Mouse (Mus musculus) C2C12 (cell line): Measurements from ENCODE around the gene Fyn. TPM values are rescaled to one million over a fixed set of nuclear protein-coding genes. Genes with fewer than 3 reads are reported as not detected.

Source experiments
- H3K27me3 ChIP-seq: one replicate; pipeline ENCODE4 v1.6.1; 2011; ENCODE audit not compliant: control insufficient read depth, insufficient read depth, insufficient read length
- H3K36me3 ChIP-seq: one replicate; pipeline ENCODE4 v1.6.1; 2011; ENCODE audit not compliant: control insufficient read depth, insufficient read depth
- H3K4me3 ChIP-seq: one replicate; pipeline ENCODE4 v1.5.1; 2011; ENCODE audit warnings: mild to moderate bottlenecking, control low read depth; ENCODE audit not compliant: poor library complexity, insufficient read depth, severe bottlenecking
- H3K79me2 ChIP-seq: one replicate; pipeline ENCODE4 v1.6.1; 2011; ENCODE audit not compliant: control insufficient read depth, insufficient read depth
- H3K79me3 ChIP-seq: one replicate; pipeline ENCODE4 v1.6.1; 2011; ENCODE audit warnings: low read depth, control low read depth
- H3ac ChIP-seq: one replicate; pipeline ENCODE3; 2011; ENCODE audit warnings: low read depth; ENCODE audit not compliant: control insufficient read depth, insufficient read length
- CEBPB ChIP-seq: IDR thresholded peaks from one replicate; pipeline ENCODE4 v1.6.1; 2011; ENCODE audit warnings: low read depth, mild to moderate bottlenecking, control low read depth, moderate library complexity
- CTCF ChIP-seq: IDR thresholded peaks from one replicate; pipeline ENCODE4 v1.5.1; 2011; ENCODE audit not compliant: control insufficient read depth, insufficient read depth, insufficient read length
- FOSL1 ChIP-seq: IDR thresholded peaks from one replicate; pipeline ENCODE4 v1.8.0; 2011; ENCODE audit warnings: mild to moderate bottlenecking, low read length; ENCODE audit not compliant: poor library complexity, insufficient read depth, severe bottlenecking
- MAX ChIP-seq: IDR thresholded peaks from one replicate; pipeline ENCODE4 v1.6.1; 2011; ENCODE audit warnings: mild to moderate bottlenecking, control low read depth
- MYOD1 ChIP-seq: IDR thresholded peaks from one replicate; pipeline ENCODE4 v1.6.1; 2011; ENCODE audit warnings: low read depth; ENCODE audit not compliant: control insufficient read depth, insufficient read length
- MYOG ChIP-seq: IDR thresholded peaks from one replicate; pipeline ENCODE4 v1.6.1; 2011; ENCODE audit not compliant: control insufficient read depth, insufficient read length; ENCODE audit errors: extremely low read depth
- USF1 ChIP-seq: IDR thresholded peaks from one replicate; pipeline ENCODE4 v1.6.1; 2011; ENCODE audit warnings: low read depth, mild to moderate bottlenecking, control low read depth, moderate library complexity
- polyA plus RNA-seq: library from polyadenylated mRNA; unstranded; fragments of >200 nt; fragmentation: generic; extraction: Trizol; gene quantifications from one replicate; pipeline ENCODE4 v1.2.1, GENCODE M21; 2012; ENCODE audit warnings: missing spikeins

Gene Fyn
- polyA plus RNA-seq, 1 experiment = 16.1 TPM

GRCm38 (mm10) chr10:39505621-39506020 lies 137.0 kb downstream of the Fyn start:
- Histone ChIP-seq H3K36me3 (no peaks in the 10 kb centered on the region), H3K4me3 (no peak overlapping the region), H3K79me2 (no peaks in the 10 kb centered on the region), H3K27me3 (no peaks in the 10 kb centered on the region), H3K79me3 (no peaks in the 10 kb centered on the region), H3ac (no peak overlapping the region)
- TF ChIP-seq MYOD1 = no peak
- no peak for TF ChIP-seq MAX
- TF ChIP-seq FOSL1 = no peak
- no peak for TF ChIP-seq CTCF
- no peak for TF ChIP-seq USF1
- TF ChIP-seq MYOG = no peak
- no peak for TF ChIP-seq CEBPB

GRCm38 (mm10) chr10:39506353-39506752 lies 137.7 kb downstream of the Fyn start:
- no peaks in the 10 kb centered on the region for H3K36me3 ChIP-seq
- H3ac ChIP-seq = no peak overlapping the region
- no peaks in the 10 kb centered on the region for H3K79me3 ChIP-seq
- no peaks in the 10 kb centered on the region for H3K27me3 ChIP-seq
- H3K4me3 ChIP-seq = no peak overlapping the region
- H3K79me2 ChIP-seq = no peaks in the 10 kb centered on the region
- TF ChIP-seq MYOG (no peak), CEBPB (no peak), USF1 (no peak), MYOD1 (no peak), FOSL1 (no peak), CTCF (no peak), MAX (no peak)

- Histone ChIP-seq H3K79me2 (no peaks in the 10 kb centered on the region), H3K79me3 (no peaks in the 10 kb centered on the region), H3K4me3 (no peak overlapping the region), H3K27me3 (no peaks in the 10 kb centered on the region), H3ac (no peak overlapping the region), H3K36me3 (no peaks in the 10 kb centered on the region)
- no peak for TF ChIP-seq CEBPB
- TF ChIP-seq MYOD1 = no peak
- TF ChIP-seq USF1 = no peak
- TF ChIP-seq CTCF = no peak
- TF ChIP-seq MAX = no peak
- no peak for TF ChIP-seq MYOG
- TF ChIP-seq FOSL1 = no peak
Measured at GRCm38 (mm10) chr10:39506831-39507230, 138.2 kb downstream of the Fyn start.

GRCm38 (mm10) chr10:39508801-39509200 lies 140.1 kb downstream of the Fyn start:
- TF ChIP-seq CEBPB = no peak
- TF ChIP-seq MYOD1 = no peak
- no peak for TF ChIP-seq USF1
- TF ChIP-seq MAX = no peak
- TF ChIP-seq FOSL1 = no peak
- H3K79me2 ChIP-seq = no peaks in the 10 kb centered on the region
- no peak overlapping the region for H3K4me3 ChIP-seq
- no peak overlapping the region for H3ac ChIP-seq
- H3K36me3 ChIP-seq = no peaks in the 10 kb centered on the region
- H3K79me3 ChIP-seq = no peaks in the 10 kb centered on the region
- H3K27me3 ChIP-seq = no peaks in the 10 kb centered on the region

GRCm38 (mm10) chr10:39509937-39510336 lies 141.3 kb downstream of the Fyn start:
- Histone ChIP-seq H3K4me3 (no peak overlapping the region), H3K79me2 (no peaks in the 10 kb centered on the region), H3ac (no peak overlapping the region), H3K36me3 (no peaks in the 10 kb centered on the region), H3K79me3 (no peaks in the 10 kb centered on the region), H3K27me3 (no peaks in the 10 kb centered on the region)
- TF ChIP-seq MYOD1 (no peak), CTCF (no peak), MAX (no peak), USF1 (no peak), MYOG (no peak), CEBPB (no peak), FOSL1 (no peak)

GRCm38 (mm10) chr10:39512631-39513314 lies 144.1 kb downstream of the Fyn start:
- no peaks in the 10 kb centered on the region for H3K79me3 ChIP-seq
- TF ChIP-seq CEBPB (no peak), MYOD1 (no peak), CTCF (no peak)
- no peaks in the 10 kb centered on the region for H3K27me3 ChIP-seq
- no peak overlapping the region for H3ac ChIP-seq
- no peaks in the 10 kb centered on the region for H3K36me3 ChIP-seq
- no peak overlapping the region for H3K4me3 ChIP-seq
- no peaks in the 10 kb centered on the region for H3K79me2 ChIP-seq
